Mouse (Mus musculus) bone marrow macrophage, adult 2 months (primary cell): ENCODE results near the gene Sh3pxd2a.

Experiments used
- CTCF ChIP-seq: IDR thresholded peaks from 2 replicates; pipeline ENCODE4 v1.5.1; 2012; ENCODE audit warnings: low read depth, mild to moderate bottlenecking, low read length, moderate library complexity
- POLR2A ChIP-seq: IDR thresholded peaks from 2 replicates; pipeline ENCODE4 v1.6.1; 2012; ENCODE audit warnings: mild to moderate bottlenecking, low read depth, low read length, borderline replicate concordance

DNA sequence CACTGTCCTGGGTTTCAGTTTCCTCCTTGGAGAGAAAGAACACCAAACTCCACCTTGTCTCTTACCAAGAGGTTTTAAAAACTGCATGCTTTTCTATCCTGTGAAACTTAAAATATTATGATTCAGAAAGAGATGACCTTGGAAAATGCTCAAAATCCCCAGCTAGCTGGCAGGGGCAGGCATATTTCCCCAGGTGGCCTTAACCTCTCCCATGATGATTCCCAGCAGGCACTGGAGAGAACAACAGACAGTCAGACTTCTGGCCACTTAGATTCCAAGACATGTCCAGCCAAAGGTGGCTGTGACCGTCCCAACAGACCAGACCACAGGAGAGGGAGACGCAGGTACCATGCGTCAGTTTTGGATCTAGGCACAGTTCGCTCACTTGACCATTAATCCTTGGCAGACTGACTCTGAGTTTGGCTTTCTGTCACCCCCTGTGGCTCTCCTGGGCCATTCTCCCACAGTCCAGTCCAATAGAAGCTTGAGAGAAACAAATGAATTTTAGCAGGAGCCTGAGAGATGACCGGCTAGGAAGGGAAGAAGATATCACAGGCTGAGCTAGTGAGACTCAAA lies 159.9 kb downstream of the Sh3pxd2a start:
- TF ChIP-seq CTCF, result no peak
- no peak for TF ChIP-seq POLR2A
